Mouse (Mus musculus) embryonic facial prominence, embryonic 14.5 days (tissue): ENCODE data around the gene Ntrk3. TPM values are rescaled to one million over a fixed set of nuclear protein-coding genes. Genes with fewer than 3 reads are reported as not detected.

Source experiments
- ATAC-seq: fragments of 200-750 bp; cut with Nextera tagmentation; 2 replicates; pipeline ENCODE4 v1.8.0; 2017; ENCODE audit warnings: low read depth, moderate number of reproducible peaks, moderate TSS enrichment
- DNase-seq: peaks from one replicate; pipeline ENCODE4 v3.0.0-alpha.2; 2015; ENCODE audit warnings: low spot score
- H3K27ac ChIP-seq: fragments of 300-500 bp; sonication (generic); replicated peaks from 2 replicates; pipeline ENCODE4 v1.5.1; 2014; ENCODE audit warnings: low read depth, mild to moderate bottlenecking, low read length, moderate library complexity
- H3K27me3 ChIP-seq: fragments of 300-500 bp; sonication (generic); replicated peaks from 2 replicates; pipeline ENCODE4 v1.6.1; 2014; ENCODE audit warnings: low read length; ENCODE audit not compliant: control insufficient read depth, insufficient read depth
- H3K36me3 ChIP-seq: fragments of 300-500 bp; sonication (generic); 2 replicates; pipeline ENCODE4 v1.6.1; 2014; ENCODE audit warnings: low read length, mixed read lengths; ENCODE audit not compliant: control insufficient read depth, insufficient read depth
- H3K4me1 ChIP-seq: fragments of 300-500 bp; sonication (generic); 2 replicates; pipeline ENCODE4 v1.6.1; 2014; ENCODE audit warnings: antibody characterized with exemption, low read length; ENCODE audit not compliant: control insufficient read depth, insufficient read depth
- H3K4me2 ChIP-seq: fragments of 300-500 bp; sonication (generic); 2 replicates; pipeline ENCODE4 v1.6.1; 2014; ENCODE audit warnings: low read depth, mild to moderate bottlenecking, low read length, moderate library complexity, mixed read lengths
- H3K4me3 ChIP-seq: fragments of 300-500 bp; sonication (generic); 2 replicates; pipeline ENCODE4 v1.5.1; 2014; ENCODE audit warnings: low read depth, mild to moderate bottlenecking, low read length
- H3K9ac ChIP-seq: fragments of 300-500 bp; sonication (generic); 2 replicates; pipeline ENCODE4 v1.6.1; 2014; ENCODE audit warnings: low read depth, mild to moderate bottlenecking, low read length, moderate library complexity, mixed read lengths
- H3K9me3 ChIP-seq: fragments of 300-500 bp; sonication (generic); 2 replicates; pipeline ENCODE4 v1.6.1; 2016; ENCODE audit warnings: low read length; ENCODE audit not compliant: control insufficient read depth
- WGBS: fragments of 180-500 bp; shearing (Covaris S2); extraction: QIAGEN DNeasy Blood & Tissue Kit; methylation state at CpG from one replicate; pipeline ENCODE4 v1.1.7; 2014; 5-methylcytosine and 5-hydroxymethylcytosine counted together
- polyA plus RNA-seq: library from polyadenylated mRNA; unstranded; fragments of >200 nt; fragmentation: Nextera tagmentation; extraction: Ambion mirVana; gene quantifications from 2 replicates; pipeline ENCODE4 v1.2.1, GENCODE M21; 2014

Ntrk3 gene
- polyA plus RNA-seq, 1 experiment from 2014 or later = 10.5 TPM

DNA sequence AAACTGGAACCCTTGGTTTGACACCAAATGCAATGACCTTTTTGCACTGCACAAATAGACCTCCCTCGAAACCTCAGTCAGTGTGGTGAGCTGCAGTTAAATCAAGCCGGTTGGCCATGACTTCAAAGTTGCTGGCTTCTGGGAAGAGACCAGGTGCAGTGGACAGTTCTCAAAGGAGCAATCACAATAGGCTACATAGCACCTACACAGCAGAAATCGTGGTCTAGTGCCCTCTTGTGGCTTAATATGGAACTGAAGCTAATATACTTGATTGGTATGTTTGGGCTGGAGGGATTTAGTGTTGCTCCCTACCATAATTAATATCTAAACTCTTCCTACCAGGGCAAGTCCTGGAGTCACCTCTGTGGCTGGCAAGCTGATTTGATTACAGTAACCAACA, 171.2 kb downstream of the Ntrk3 start:
- DNase-seq (peak; percentile 22), ATAC-seq (no peak)
- H3K9ac ChIP-seq = no peak overlapping the region
- no peaks in the 10 kb centered on the region for H3K36me3 ChIP-seq
- 37% methylated on average over 3 of the region's 3 CpGs for WGBS
- no peaks in the 10 kb centered on the region for H3K4me1 ChIP-seq
- no peak overlapping the region for H3K27ac ChIP-seq
- H3K4me3 ChIP-seq = no peak overlapping the region
- no peak overlapping the region for H3K4me2 ChIP-seq
- H3K27me3 ChIP-seq = no peaks in the 10 kb centered on the region; the same call in 1 of the 2 replicates
- no peaks in the 10 kb centered on the region for H3K9me3 ChIP-seq

DNA sequence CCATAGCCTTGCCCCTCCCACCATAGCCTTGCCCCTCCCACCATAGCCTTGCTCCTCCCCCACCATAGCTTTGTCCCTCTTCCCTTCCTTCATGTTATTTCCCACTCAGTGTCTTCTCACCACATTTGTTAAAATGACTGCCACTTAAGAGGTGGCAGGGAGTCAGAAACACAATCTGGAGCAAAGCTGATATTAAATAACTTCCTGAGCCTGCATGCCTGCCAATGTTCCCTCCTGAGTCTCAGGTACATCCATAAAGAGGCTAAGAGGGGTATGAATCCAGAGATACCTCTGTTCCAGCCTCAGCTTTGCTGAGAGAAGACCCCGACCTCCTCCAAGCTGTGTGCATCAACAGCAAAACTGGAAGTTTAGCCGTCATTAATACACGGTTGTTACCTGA, 172.4 kb downstream of the Ntrk3 start:
- no peak overlapping the region for H3K27ac ChIP-seq
- WGBS = 95% methylated on average over 3 of the region's 3 CpGs
- ATAC-seq = no peak

DNA sequence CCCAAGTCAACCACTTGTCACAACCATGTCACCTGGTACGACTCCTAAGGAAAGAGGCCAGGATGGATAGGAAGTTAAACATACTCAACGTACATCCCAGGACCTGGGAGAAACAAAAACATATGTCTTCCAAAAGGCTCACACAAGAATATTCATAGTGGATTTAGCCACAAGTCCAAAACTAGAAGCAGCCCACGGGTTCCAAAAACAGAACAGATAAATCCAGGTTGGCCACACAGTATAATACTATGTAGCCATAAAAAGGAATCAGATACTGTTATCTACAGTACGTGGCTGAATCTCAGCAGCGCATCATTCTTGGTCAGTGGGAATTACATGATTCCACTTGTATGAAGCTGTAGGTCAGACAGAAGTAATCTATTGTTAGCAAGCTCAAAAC, 179.3 kb downstream of the Ntrk3 start:
- DNase-seq (no peak), ATAC-seq (no peak)
- Histone ChIP-seq H3K4me3 (no peak overlapping the region), H3K27me3 (no peaks in the 10 kb centered on the region), H3K36me3 (no peaks in the 10 kb centered on the region), H3K4me2 (no peak overlapping the region), H3K27ac (no peak overlapping the region), H3K4me1 (no peaks in the 10 kb centered on the region), H3K9me3 (no peaks in the 10 kb centered on the region), H3K9ac (no peak overlapping the region)
- WGBS = 84% methylated on average over 5 of the region's 5 CpGs

More for the DNA sequence above, 172.4 kb downstream of the Ntrk3 start:
- Histone ChIP-seq H3K4me2 (no peak overlapping the region), H3K9ac (no peak overlapping the region), H3K4me3 (no peak overlapping the region), H3K27me3 (no peaks in the 10 kb centered on the region; the same call in 1 of the 2 replicates), H3K9me3 (no peaks in the 10 kb centered on the region), H3K4me1 (no peaks in the 10 kb centered on the region), H3K36me3 (no peaks in the 10 kb centered on the region)
- DNase-seq = no peak

DNA sequence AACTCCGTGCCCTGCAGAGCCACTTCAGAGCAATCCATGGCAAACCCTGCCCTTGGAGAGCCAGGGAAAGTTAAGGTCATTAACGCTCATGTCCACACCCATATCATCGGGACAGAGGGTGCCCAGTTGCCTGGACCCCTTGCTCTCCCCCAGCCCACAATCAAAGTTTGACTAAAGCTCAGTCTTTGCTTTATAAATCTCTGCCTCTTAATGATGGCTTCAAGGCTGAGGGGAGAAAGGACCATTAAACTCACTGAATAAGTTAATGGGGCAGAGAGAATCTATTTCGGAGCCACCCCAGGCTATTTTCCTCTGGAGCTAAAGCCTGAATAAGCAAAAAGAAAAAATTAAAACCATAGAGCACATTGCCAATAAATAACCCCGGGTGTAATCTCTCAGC, 182.3 kb downstream of the Ntrk3 start:
- WGBS = 83% methylated on average over 5 of the region's 5 CpGs
- ATAC-seq (no peak), DNase-seq (no peak)
- H3K27ac ChIP-seq = no peak overlapping the region
- no peak overlapping the region for H3K4me3 ChIP-seq
- no peaks in the 10 kb centered on the region for H3K9me3 ChIP-seq
- no peaks in the 10 kb centered on the region for H3K4me1 ChIP-seq
- no peak overlapping the region for H3K9ac ChIP-seq
- no peak overlapping the region for H3K4me2 ChIP-seq
- H3K27me3 ChIP-seq = no peaks in the 10 kb centered on the region
- no peaks in the 10 kb centered on the region for H3K36me3 ChIP-seq

DNA sequence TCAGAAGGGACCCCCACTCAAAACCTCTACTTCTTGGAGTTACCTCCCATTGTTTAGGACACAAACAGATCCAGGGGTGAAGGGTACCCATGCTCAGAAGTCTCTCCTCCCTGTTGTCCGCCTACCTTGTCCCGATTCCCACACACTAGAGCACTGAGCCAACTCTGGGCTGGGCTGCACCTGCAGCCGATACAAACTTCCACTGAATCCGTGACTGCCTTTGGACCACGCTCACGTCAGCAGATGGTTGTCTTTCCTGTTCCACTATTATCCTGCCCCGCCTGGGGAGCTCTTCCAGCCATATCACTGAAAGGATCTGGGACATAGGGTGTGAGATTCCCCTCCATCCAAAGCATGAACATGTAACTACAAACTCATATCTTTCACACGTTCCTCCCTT, 188.4 kb downstream of the Ntrk3 start:
- ATAC-seq = no peak
- H3K36me3 ChIP-seq = no peaks in the 10 kb centered on the region
- WGBS = 86% methylated on average over 8 of the region's 8 CpGs

DNA sequence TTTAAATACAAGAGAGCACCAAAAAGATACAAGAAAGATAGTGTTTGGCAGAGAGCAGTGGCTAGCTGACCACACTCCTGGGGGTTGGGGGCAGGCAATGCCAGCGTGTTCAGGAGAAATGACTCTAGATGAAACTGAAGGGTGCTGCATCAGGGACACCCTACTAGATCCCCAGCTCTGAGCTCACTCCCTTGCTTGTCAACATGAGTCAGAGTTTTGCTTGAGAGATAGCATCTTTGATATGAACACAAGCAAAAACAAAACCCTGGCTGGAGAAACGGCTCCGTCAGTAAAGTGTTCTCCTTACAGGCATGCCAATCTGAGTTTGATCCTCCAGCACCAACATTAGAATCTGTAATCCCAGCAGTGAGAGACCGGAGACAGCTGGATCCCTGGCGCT, 189.1 kb downstream of the Ntrk3 start:
- no peaks in the 10 kb centered on the region for H3K9me3 ChIP-seq
- no peak for ATAC-seq
- no peak overlapping the region for H3K27ac ChIP-seq
- no peaks in the 10 kb centered on the region for H3K4me1 ChIP-seq
- H3K27me3 ChIP-seq = no peaks in the 10 kb centered on the region
- no peak overlapping the region for H3K4me3 ChIP-seq
- no peak overlapping the region for H3K9ac ChIP-seq
- 79% methylated on average over 5 of the region's 5 CpGs for WGBS
- H3K36me3 ChIP-seq = no peaks in the 10 kb centered on the region
- no peak overlapping the region for H3K4me2 ChIP-seq
- no peak for DNase-seq

More for the DNA sequence above, 188.4 kb downstream of the Ntrk3 start:
- no peak for DNase-seq
- no peaks in the 10 kb centered on the region for H3K27me3 ChIP-seq
- H3K9me3 ChIP-seq = no peaks in the 10 kb centered on the region
- H3K27ac ChIP-seq = no peak overlapping the region
- no peak overlapping the region for H3K4me3 ChIP-seq
- H3K9ac ChIP-seq = no peak overlapping the region
- no peak overlapping the region for H3K4me2 ChIP-seq
- H3K4me1 ChIP-seq = no peaks in the 10 kb centered on the region

DNA sequence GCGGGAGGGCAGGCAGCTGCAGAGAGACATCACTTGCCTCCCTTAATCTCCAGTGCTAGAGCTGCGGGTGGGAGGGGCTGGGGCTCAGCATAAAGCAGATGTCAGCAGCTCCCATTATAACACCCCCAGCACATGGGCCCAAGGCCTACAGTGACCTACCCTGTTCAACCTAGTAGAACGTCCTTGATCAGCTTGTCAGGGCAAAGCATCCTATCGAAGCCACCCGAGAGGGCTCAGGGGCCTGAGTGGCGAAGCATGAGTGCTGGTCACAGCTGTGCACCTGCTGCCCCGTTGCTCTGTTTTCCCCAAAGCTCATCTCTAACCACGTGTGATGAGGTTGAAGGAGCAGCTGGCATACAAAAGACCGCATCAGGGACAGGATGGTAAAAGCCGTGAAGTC, 191.3 kb downstream of the Ntrk3 start:
- no peak; the same call in 1 of the 2 replicates for ATAC-seq

DNA sequence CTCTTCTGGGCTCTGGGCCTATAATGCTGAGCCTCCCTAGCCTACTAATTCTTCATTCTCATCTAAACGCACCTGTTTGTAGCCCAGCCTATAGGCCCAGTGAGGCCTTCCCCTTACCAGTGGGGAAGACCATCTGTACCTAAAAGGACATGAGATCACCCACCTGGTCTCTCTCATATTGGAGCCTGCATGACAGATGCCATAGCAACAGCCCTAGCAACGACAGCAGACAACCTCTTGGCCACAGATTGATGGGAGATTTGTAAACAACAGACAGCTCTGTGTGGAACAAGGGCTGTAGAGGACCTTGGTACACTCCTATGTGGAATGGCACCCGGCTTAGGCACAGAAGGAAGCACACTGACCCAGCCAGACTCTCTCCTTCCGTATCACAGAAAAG, 195.3 kb downstream of the Ntrk3 start:
- WGBS = 72% methylated on average over 4 of the region's 4 CpGs
- H3K36me3 ChIP-seq = no peaks in the 10 kb centered on the region
- H3K27me3 ChIP-seq = no peaks in the 10 kb centered on the region
- H3K27ac ChIP-seq = no peak overlapping the region
- H3K9ac ChIP-seq = no peak overlapping the region
- H3K9me3 ChIP-seq = no peaks in the 10 kb centered on the region
- ATAC-seq (no peak), DNase-seq (no peak)
- no peaks in the 10 kb centered on the region for H3K4me1 ChIP-seq
- no peak overlapping the region for H3K4me3 ChIP-seq
- H3K4me2 ChIP-seq = no peak overlapping the region

More for the DNA sequence above, 191.3 kb downstream of the Ntrk3 start:
- Histone ChIP-seq H3K9me3 (no peaks in the 10 kb centered on the region), H3K27me3 (no peaks in the 10 kb centered on the region), H3K9ac (no peak overlapping the region), H3K4me2 (no peak overlapping the region), H3K36me3 (no peaks in the 10 kb centered on the region), H3K27ac (no peak overlapping the region), H3K4me3 (no peak overlapping the region), H3K4me1 (no peaks in the 10 kb centered on the region)
- 78% methylated on average over 8 of the region's 10 CpGs for WGBS
- no peak for DNase-seq

DNA sequence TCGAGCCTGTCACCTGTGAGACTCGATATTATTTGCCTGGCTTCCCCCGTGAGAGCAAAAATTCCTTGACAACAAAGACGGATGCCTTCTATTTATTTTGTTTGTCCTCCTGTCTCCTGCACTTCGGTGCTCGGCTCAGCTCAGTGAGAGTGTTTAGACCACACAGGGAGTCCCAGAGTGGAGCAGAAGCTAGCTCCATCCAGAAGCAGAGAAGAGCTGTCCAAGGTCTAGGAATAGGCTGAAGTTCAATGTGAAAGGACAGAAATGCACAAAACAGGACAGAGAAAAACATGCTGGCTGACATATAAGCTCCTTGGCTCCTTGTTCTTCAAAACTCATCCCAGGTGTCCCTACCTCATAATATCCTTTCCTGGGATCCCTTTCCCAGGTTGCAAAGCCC, 207.5 kb downstream of the Ntrk3 start:
- DNase-seq = peak; percentile 25
- Histone ChIP-seq H3K9ac (no peak overlapping the region), H3K27ac (no peak overlapping the region), H3K4me2 (no peak overlapping the region), H3K36me3 (no peaks in the 10 kb centered on the region), H3K4me1 (no peaks in the 10 kb centered on the region), H3K27me3 (no peaks in the 10 kb centered on the region), H3K4me3 (no peak overlapping the region), H3K9me3 (no peaks in the 10 kb centered on the region)
- WGBS = 41% methylated on average over 6 of the region's 6 CpGs
- ATAC-seq = no peak
